Mouse (Mus musculus): ENCODE measurements around the gene Krtcap3.

Krtcap3 gene

DNA sequence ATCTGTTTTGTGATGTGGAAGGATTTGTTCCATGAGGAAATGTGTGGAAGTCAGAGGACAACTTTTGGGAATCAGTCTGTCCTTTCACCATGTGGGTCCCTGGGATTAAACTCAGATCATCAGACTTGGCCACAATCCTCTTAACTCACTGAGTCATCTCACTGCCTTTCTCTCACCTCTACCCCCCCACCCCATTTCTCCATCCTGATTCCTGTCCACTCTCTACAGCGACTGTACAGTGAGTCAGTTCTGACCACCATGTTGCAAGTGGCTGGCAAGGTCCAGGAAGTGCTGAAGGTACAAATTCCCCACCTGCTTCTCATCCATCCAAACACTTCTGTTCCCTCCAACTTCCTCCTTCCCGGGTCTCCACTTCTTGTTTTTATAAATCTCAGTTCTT lies 47.0 kb downstream of the Krtcap3 start:
- no peak for DNase-seq (ENCODE audit: inconsistent age in 2 of 2, low spot score in 1 of 2)

DNA sequence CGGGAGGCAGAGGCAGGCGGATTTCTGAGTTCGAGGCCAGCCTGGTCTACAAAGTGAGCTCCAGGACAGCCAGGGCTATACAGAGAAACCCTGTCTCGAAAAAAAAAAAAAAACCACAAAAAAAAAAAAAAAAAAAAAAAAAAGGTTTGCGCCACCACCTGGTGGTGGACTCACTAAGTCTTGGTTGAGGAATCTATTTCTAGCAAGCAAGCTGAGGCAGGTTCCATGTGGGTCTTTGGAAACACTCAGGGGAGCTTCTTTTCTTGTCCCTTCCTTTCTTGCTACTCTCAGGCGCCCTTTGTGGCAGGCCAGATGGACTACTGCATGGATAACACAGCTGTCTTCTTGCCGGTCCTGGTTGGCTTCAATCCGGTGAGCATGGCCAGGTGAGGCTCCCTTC lies 50.4 kb downstream of the Krtcap3 start:
- DNase-seq (ENCODE audit: inconsistent age in 2 of 2, low spot score in 1 of 2) = no peak
